Mouse (Mus musculus) inflammation-experienced regulatory T-cells, adult 6 months (primary cell): Measurements from ENCODE around the gene Prmt3. TPM values are rescaled to one million over a fixed set of nuclear protein-coding genes. Genes with fewer than 3 reads are reported as not detected.

Experiments
- ATAC-seq: one replicate; pipeline ENCODE4 v1.8.0; 2017
- polyA plus RNA-seq, 3 experiments: library from polyadenylated mRNA; unstranded; fragments of 100-300 nt; shearing (Covaris generic); gene quantifications; one replicate each; pipeline ENCODE4 v1.2.1; 2017

Gene Prmt3
- polyA plus RNA-seq, 3 experiments from 2014 or later = 7.8 to 13.2 (median 12.8) TPM

- no peak for ATAC-seq
These were observed 81.7 kb downstream of the Prmt3 start for GRCm38 (mm10) chr7:49859820-49860219.

GRCm38 (mm10) chr7:49861196-49861595 is 83.0 kb downstream of the Prmt3 start:
- ATAC-seq = no peak

DNA sequence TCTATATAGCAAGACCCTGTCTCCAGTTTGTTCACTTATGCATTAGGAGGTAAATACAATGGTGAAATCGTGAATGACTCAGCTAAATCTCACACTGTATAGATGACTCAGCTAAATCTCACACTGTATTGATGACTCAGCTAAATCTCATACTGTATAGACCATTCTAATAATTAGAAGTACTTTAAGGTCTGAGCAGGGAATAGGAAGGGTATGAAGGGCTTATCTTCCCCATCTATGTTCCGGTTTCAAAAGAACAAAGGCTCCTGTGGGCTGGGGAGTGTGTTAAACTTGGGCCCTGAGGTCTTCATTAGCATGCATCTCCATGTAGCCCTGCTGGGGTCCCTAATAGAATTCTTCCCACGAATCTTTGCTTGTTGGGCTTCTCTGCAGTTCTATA is 85.6 kb downstream of the Prmt3 start:
- ATAC-seq = no peak

DNA sequence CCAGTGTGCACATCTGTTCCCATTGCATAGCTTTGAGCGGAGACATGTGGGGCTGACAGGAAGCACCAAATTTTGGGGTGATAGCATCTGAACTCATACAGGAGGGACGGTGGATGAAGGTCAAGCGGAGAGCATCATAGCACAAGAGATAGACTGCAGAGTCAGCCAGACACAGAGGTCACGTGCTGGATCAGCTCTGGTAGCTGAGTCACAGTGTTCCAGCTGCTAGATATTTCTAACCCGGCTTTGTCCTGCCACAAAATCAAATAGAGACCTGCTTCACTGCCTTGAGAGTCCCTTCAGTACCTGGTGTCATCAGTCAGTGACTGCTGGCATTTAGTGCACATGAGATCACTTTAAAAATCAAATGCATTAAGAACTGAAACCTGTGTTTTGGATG is 91.5 kb downstream of the Prmt3 start:
- ATAC-seq = no peak

- ATAC-seq = no peak
These were observed 92.1 kb downstream of the Prmt3 start for GRCm38 (mm10) chr7:49870276-49870675.

DNA sequence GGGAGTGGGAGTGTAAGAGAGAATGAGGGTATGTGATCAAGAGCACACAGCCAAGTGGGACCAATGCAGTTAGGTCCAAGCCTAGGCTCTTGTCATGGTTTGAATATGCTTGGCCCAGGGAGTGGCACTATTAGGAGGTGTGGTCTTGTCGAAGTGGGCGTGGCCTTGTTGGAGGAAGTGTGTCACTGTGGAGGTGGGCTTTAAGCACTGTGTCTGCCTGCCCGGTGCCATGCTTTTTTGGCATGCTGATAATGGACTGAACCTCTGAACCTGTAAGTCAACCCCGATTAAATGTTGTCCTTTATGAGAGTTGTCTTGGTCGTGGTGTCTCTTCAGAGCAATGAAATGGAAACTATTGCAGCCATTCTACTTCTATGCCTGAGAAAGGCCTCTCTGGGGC is 99.2 kb downstream of the Prmt3 start:
- ATAC-seq = no peak

DNA sequence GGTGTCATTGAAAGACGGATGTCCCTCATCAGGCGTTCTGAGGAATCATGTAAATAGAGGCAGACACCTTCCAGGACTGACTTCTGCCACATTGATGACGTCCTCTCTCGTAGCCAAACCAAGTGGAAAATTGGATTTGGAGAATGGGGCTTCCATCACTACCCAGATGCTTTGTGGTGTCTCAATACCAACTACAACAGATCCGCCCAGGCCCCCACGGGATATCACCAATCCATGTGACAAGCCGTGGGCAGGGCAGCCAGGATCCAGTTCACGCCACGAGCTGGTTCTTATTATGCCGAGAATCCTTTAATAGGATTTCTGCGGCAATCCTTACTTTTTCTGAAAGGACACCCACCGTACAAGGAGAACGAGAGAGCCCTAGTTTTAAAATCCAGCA is 100.9 kb downstream of the Prmt3 start:
- no peak for ATAC-seq

GRCm38 (mm10) chr7:49879998-49880707 is 102.0 kb downstream of the Prmt3 start:
- ATAC-seq = no peak

DNA sequence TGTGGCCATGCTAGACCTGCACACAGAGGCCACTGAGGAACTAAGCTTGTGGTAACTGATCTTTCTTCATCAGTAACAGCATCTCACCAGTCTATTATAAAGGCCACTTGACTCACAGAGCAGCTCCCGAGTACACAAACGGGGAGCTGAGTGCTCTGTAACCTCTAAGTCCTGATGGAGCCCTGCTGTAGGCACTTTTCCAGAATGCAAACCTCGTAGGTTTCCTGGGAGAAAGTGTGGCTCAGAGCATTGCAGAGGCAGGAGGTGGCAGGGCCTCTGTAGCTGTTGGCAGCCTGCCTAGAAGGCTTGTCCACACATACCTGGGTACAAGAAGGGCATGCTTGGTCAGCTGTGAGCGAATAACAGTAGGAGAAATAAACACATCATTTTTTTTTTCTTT is 104.1 kb downstream of the Prmt3 start:
- ATAC-seq = no peak

DNA sequence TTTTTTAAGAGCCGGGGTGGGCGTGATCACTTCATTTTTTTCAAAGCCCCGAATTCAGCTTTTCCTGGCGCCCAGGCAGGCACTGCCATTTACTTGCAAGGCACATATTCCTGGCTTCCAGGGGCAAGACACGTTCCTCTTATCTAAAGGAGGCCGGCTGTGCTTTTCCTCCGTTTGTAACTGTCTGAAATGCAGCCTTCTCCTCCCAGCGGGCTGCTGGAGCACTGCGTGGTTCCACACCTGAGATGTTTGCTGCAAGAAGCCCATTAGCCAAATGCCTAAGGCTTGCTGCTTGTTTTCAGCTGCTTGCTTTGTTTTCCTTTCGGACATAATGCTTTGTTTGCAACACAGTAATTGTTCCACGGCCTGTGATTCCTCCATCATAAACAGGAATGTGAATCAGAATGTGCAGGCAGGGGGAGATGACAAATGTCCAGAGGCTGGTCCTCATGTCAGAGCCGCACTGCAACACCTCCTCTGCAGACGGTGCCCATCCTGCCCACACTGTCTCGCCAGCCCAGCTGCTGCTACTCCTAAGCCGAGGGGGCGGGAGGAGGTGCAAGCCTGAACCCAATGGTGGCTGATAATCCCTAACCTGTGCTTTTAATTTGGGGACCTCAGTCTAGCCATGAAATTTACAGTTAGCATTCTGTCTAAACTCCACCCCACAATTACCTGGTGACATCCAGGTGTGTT is 104.7 kb downstream of the Prmt3 start:
- ATAC-seq = no peak

DNA sequence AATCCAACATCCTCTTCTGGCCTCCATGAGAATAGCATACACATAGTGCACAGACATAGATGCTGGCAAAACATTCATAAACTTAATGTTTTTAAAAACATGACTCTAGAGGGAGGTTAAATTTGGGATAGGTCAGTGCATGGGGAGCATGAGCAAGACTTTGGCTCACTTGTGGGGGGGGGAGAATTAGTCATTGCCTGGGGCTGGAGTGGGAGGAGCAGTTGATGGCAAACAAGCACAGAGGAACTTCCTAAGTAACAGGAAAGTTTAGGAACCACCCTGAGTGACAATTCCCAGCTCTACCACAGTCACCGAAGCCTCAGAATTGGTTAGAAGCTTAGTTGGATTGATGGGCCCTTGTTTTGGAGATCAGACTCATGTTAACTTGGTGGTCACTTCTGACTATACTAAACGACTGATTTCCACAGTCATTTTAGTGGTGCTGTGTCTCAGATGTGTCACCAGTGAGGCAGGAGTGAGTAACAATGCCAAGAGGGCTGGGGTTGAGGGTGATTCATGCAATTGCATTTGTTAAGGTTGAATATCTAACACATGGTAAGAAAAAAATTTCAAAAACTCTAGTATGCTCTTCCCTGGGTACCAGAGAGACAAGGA is 109.7 kb downstream of the Prmt3 start:
- no peak for ATAC-seq

DNA sequence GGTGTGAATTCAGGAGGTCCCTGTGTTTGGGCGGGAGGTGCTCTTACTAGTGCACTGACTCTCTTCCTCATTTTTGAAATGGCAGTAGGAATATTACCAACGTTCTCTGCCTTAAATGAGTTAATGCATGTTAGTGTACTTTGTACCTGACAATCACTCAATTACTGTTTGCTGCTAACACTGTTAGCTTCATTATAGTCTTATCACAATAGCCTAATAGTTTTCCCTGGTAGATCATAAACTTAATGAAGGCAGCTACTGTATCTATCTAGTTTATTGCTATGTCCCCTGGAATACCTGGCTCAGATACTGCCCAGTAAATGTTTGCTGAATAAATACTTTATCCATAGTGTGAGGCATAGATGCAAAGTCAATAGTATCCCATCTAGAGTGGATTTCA is 116.6 kb downstream of the Prmt3 start:
- ATAC-seq = no peak

DNA sequence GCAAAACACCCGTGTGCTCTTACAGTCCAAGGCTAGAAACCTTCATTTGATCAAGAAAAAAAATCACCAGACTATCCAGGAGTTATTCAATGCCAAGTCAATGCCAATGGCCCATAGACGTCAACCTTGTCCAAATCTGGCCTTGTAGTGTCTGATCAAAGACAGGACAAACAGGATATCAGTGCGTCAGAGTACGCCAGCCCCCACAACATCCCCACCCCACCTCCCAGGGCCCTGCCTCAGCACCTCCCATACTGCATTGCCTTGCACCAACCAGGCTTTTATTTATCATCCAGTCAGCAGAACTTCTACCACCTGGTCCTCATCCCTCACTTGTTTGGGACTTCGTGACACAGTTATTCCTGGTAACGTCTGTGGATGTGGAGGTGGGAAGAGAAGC is 117.2 kb downstream of the Prmt3 start:
- ATAC-seq = no peak

GRCm38 (mm10) chr7:49902003-49902552 is 123.9 kb downstream of the Prmt3 start:
- no peak for ATAC-seq

DNA sequence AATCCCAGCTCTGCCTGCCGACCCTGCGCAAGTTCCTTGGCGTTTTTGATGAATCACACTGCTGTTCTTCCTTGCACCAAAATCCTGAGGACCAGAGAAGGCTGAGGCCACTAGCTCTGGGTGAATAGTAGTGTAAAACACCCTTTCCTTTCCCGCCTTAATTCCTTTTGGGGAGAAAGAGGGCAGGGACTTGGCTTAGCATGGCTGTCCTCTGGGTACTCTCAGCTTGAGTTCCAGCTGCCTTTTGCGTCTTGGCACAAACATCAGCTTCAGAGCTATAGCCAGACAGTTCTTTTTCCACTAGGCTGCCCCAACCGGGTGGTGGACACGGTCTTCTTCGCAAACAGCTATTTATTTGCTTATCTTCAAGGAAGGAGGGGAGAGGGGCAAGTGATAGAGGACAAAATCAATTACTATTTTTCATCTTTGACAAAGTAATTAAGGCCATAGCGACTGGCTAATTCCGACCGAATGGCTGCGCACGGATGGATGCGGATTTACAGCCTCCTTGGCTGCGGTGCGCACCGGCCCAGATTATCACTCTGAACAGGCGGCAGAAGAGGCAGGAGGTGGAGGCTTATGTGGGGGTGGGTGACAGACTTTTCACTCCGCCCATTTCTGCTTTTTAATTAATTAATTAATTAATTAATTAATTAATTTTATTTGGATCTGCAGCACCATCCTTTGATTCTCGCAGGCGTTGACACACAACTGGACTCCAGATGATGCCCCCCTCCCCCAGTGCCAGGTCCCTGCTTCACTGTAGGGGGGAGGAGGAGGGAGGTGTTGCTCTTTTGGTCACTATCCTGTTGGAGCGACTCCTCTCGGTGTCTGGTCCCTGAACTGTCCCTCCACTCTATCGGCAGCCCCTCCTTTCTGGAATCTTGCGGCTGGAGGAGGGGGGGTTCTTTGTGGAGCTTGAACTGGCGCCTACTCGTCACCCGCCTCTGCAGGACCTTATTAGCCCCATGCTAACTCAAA is 129.3 kb downstream of the Prmt3 start:
- no peak for ATAC-seq

Other genes with a start within 250 kb of the Prmt3 start
- not detected for gene Dbx1, start 141.5 kb upstream of the Prmt3 start, polyA plus RNA-seq
- 10 to 100 TPM; 39.3 to 48.3 (median 44.2) TPM for gene Htatip2, start 19.2 kb upstream of the Prmt3 start, polyA plus RNA-seq
- not detected for gene Slc6a5, start 131.8 kb downstream of the Prmt3 start, polyA plus RNA-seq
- not detected for gene Nell1, start 196.5 kb downstream of the Prmt3 start, polyA plus RNA-seq